ENCODE assay signal across 8 mouse cellular contexts in the genomic region with DNA sequence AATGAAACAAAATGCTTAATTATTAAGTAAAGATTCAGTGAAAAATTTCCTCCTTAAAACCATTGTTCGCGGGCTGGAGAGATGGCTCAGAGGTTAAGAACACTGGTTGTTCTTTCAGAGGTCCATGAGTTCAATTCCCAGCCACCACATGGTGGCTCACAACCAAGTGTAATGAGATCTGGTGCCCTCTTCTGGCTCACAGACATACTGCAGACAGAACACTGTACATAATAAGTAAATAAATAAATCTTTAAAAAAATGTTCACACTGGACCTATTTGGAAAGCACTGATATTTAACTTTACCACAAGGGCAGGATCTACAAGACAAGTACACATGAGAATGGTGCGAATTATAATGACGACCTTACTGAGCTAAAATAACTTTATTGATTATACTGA. TPM values are rescaled to one million over a fixed set of nuclear protein-coding genes. Genes with fewer than 3 reads are reported as not detected.
DNase-seq lines count a peak whose midpoint lies in the region; ATAC-seq and TF ChIP-seq lines count a peak whose summit lies in the region.

No protein-coding gene starts in this region.

- ATAC-seq in heart, embryonic 12.5 days (ENCODE audit: insufficient number of reproducible peaks, low FRiP score), result no peak
- no peak for ATAC-seq in embryonic facial prominence, embryonic 15.5 days (ENCODE audit: insufficient number of reproducible peaks, low FRiP score, low TSS enrichment, low read depth)
- ATAC-seq in intestine, embryonic 16.5 days, result no peak

- H3K27me3 ChIP-seq in heart, embryonic 12.5 days (replicated peaks), result no peaks in the 10 kb centered on the region
- no peaks in the 10 kb centered on the region for H3K27me3 ChIP-seq in MEL (ENCODE audit: control insufficient read depth in 1 of 2, insufficient read depth in 2 of 2, low read length in 2 of 2)
- H3K27me3 ChIP-seq in embryonic facial prominence, embryonic 15.5 days, result no peaks in the 10 kb centered on the region
- no peaks in the 10 kb centered on the region for H3K27me3 ChIP-seq in intestine, embryonic 16.5 days (replicated peaks; ENCODE audit: control insufficient read depth, insufficient read depth, low read length)

- H3K27ac ChIP-seq in heart, embryonic 12.5 days (ENCODE audit: poor library complexity, severe bottlenecking), result no peak overlapping the region
- no peak overlapping the region for H3K27ac ChIP-seq in MEL (ENCODE audit: control insufficient read depth, low read depth, low read length)
- no peak overlapping the region for H3K27ac ChIP-seq in embryonic facial prominence, embryonic 15.5 days (replicated peaks)
- H3K27ac ChIP-seq in intestine, embryonic 16.5 days (ENCODE audit: low read length), result no peak overlapping the region

- DNase-seq in heart, adult 8-10 months (ENCODE audit: low spot score), result no peak
- DNase-seq in MEL (ENCODE audit: low read depth, low spot score), result peak; percentile 80
- peak; percentile 20 for DNase-seq in lung, postnatal 25 days (ENCODE audit: low spot score)
- peak; percentile 57 for DNase-seq in thymus, postnatal 14 days
- no peak for DNase-seq in ovary, postnatal 36 days (ENCODE audit: low spot score)

- H3K36me3 ChIP-seq in heart, embryonic 12.5 days, result peaks cover 6% of the 10 kb centered on the region
- H3K36me3 ChIP-seq in MEL (ENCODE audit: control insufficient read depth in 1 of 2, insufficient read depth in 2 of 2, low read length in 2 of 2), result peaks cover 0 to 7% of the 10 kb centered on the region in 2 experiments; a peak in 2 of 4 replicates
- H3K36me3 ChIP-seq in embryonic facial prominence, embryonic 15.5 days, result no peaks in the 10 kb centered on the region
- 0 out of 2 replicates have a peak, but pooled peaks cover 2% of the 10 kb centered on the region for H3K36me3 ChIP-seq in intestine, embryonic 16.5 days (ENCODE audit: control insufficient read depth, insufficient read depth, low read length)

- H3K9me3 ChIP-seq in heart, embryonic 12.5 days (replicated peaks), result no peaks in the 10 kb centered on the region
- no peaks in the 10 kb centered on the region for H3K9me3 ChIP-seq in MEL (replicated peaks; ENCODE audit: insufficient read depth, low read length)
- H3K9me3 ChIP-seq in embryonic facial prominence, embryonic 15.5 days (replicated peaks), result no peaks in the 10 kb centered on the region
- H3K9me3 ChIP-seq in intestine, embryonic 16.5 days (ENCODE audit: control insufficient read depth, low read length), result no peaks in the 10 kb centered on the region

- TF ChIP-seq CTCF in MEL (IDR thresholded peaks at IDR 0.05 in 2 of 3, conservative IDR thresholded peaks at IDR 0.05 in 1 of 3; ENCODE audit: control insufficient read depth in 1 of 3, insufficient read depth in 1 of 3, low read depth in 2 of 3, low read length in 3 of 3, poor library complexity in 1 of 3, severe bottlenecking in 1 of 3), result peak; percentile 31 to 75 (median 37)

- no peak for TF ChIP-seq POLR2A in MEL (IDR thresholded peaks at IDR 0.05; ENCODE audit: control insufficient read depth in 1 of 2, insufficient read depth in 1 of 2, low read depth in 1 of 2, low read length in 2 of 2, poor library complexity in 1 of 2)

- H3K4me3 ChIP-seq in heart, embryonic 12.5 days, result peak overlapping the region; percentile 93
- H3K4me3 ChIP-seq in MEL (ENCODE audit: control insufficient read depth in 1 of 2, insufficient read depth in 1 of 2, low read depth in 2 of 2, low read length in 2 of 2), result peak overlapping the region; percentile 78 to 89
- H3K4me3 ChIP-seq in embryonic facial prominence, embryonic 15.5 days (replicated peaks), result peak overlapping the region; percentile 96
- H3K4me3 ChIP-seq in intestine, embryonic 16.5 days (ENCODE audit: low read length), result peak overlapping the region; percentile 65; the same call in 1 of the 2 replicates

- peaks cover 14% of the 10 kb centered on the region for H3K4me1 ChIP-seq in heart, embryonic 12.5 days (replicated peaks)
- H3K4me1 ChIP-seq in MEL (ENCODE audit: control insufficient read depth in 1 of 2, insufficient read depth in 2 of 2, low read length in 2 of 2), result peaks cover 0 to 7% of the 10 kb centered on the region in 2 experiments; a peak in 1 of 4 replicates
- H3K4me1 ChIP-seq in embryonic facial prominence, embryonic 15.5 days, result peaks cover 12% of the 10 kb centered on the region
- H3K4me1 ChIP-seq in intestine, embryonic 16.5 days (ENCODE audit: control insufficient read depth, insufficient read depth, low read length), result peaks cover 19% of the 10 kb centered on the region

- H3K79me2 ChIP-seq in MEL (ENCODE audit: control insufficient read depth, insufficient read depth, low read length, poor library complexity), result peaks cover 25% of the 10 kb centered on the region

- no peak; the same call in 1 of the 2 replicates for TF ChIP-seq RAD21 in MEL (IDR thresholded peaks at IDR 0.05; ENCODE audit: low read depth, low read length)

- no peak overlapping the region for H3K4me2 ChIP-seq in heart, embryonic 12.5 days
- peak overlapping the region; percentile 72 for H3K4me2 ChIP-seq in embryonic facial prominence, embryonic 15.5 days (replicated peaks)
- H3K4me2 ChIP-seq in intestine, embryonic 16.5 days (ENCODE audit: low read depth, low read length), result peak overlapping the region; percentile 68

- 37% methylated on average over 4 of the region's 4 CpGs for WGBS in heart, embryonic 12.5 days
- WGBS in embryonic facial prominence, embryonic 15.5 days, result 40% methylated on average over 4 of the region's 4 CpGs
- WGBS in intestine, embryonic 16.5 days, result 45% methylated on average over 4 of the region's 4 CpGs

- TF ChIP-seq EP300 in MEL (IDR thresholded peaks at IDR 0.05; ENCODE audit: low read depth in 1 of 2, low read length in 2 of 2), result no peak

- H3K9ac ChIP-seq in heart, embryonic 12.5 days, result no peak overlapping the region
- H3K9ac ChIP-seq in MEL (ENCODE audit: control insufficient read depth, low read depth, low read length, poor library complexity, severe bottlenecking), result peak overlapping the region; percentile 95
- no peak overlapping the region for H3K9ac ChIP-seq in embryonic facial prominence, embryonic 15.5 days
- no peak overlapping the region for H3K9ac ChIP-seq in intestine, embryonic 16.5 days (ENCODE audit: low read depth, low read length)

TF ChIP-seq in MEL, 35 proteins besides CTCF, POLR2A, EP300 and RAD21:
- TF ChIP-seq ELF1 (IDR thresholded peaks at IDR 0.05; ENCODE audit: low read depth, low read length) (no peak), CHD1 (IDR thresholded peaks at IDR 0.05; ENCODE audit: low read depth, low read length) (no peak), HCFC1 (IDR thresholded peaks at IDR 0.05; ENCODE audit: low read depth, low read length) (peak; percentile 48; the same call in 1 of the 2 replicates), NELFE (IDR thresholded peaks at IDR 0.05; ENCODE audit: low read depth, low read length) (no peak), SMC3 (IDR thresholded peaks at IDR 0.05; ENCODE audit: low read depth, low read length) (peak; percentile 31; the same call in 1 of the 2 replicates), ZNF384 (IDR thresholded peaks at IDR 0.05; ENCODE audit: low read depth, low read length) (peak; percentile 50; the same call in 1 of the 2 replicates), MYC (IDR thresholded peaks at IDR 0.05; ENCODE audit: low read depth, low read length) (peak; percentile 87), RCOR1 (IDR thresholded peaks at IDR 0.05; ENCODE audit: low read depth, low read length) (no peak; the same call in 1 of the 2 replicates), MAX (IDR thresholded peaks at IDR 0.05; ENCODE audit: low read length) (peak; percentile 30; the same call in 1 of the 2 replicates), TCF12 (IDR thresholded peaks at IDR 0.05; ENCODE audit: low read depth, low read length) (0 out of 2 replicates have a peak, but pooled peaks have one; percentile 19)

RNA-seq across cellular contexts. Expression of gene Suclg1, which starts 0.7 kb away (rescaled TPM):
- polyA plus RNA-seq in heart, embryonic 12.5 days (2016; fragmentation: Nextera tagmentation; extraction: Ambion mirVana), result 240 and 261 TPM in 2 replicates
- 100 to 1,000 TPM; 478 to 547 (median 493) TPM for total RNA-seq in heart, adult 8-10 months (2022)
- total RNA-seq in MEL (2012; rRNA removed), result 153 and 158 TPM in 2 replicates
- polyA plus RNA-seq in MEL (2012; ENCODE audit: insufficient read depth in 1 of 2, insufficient read length in 2 of 2, low read depth in 1 of 2, low replicate concordance in 2 of 2, missing spikeins in 1 of 2), result 100 to 1,000 TPM in 1 of 2 experiments, not detected in 1; 207 TPM
- 143 and 151 TPM in 2 replicates for polyA plus RNA-seq in embryonic facial prominence, embryonic 15.5 days (2015; fragmentation: Nextera tagmentation; extraction: Ambion mirVana)
- polyA plus RNA-seq in intestine, embryonic 16.5 days (2015; fragmentation: Nextera tagmentation; extraction: Ambion mirVana), result 371 and 392 TPM in 2 replicates

RNA-seq across cellular contexts. Expression of gene Dnah6, which starts 26.0 kb away (rescaled TPM):
- polyA plus RNA-seq in heart, embryonic 12.5 days (2016; fragmentation: Nextera tagmentation; extraction: Ambion mirVana), result 0.04 and 0.06 TPM in 2 replicates
- total RNA-seq in heart, adult 8-10 months (2022), result under 1 TPM; 0.03 to 0.14 (median 0.08) TPM
- total RNA-seq in MEL (2012; rRNA removed), result 0.03 TPM in 1 of 2 replicates, not detected in the other
- polyA plus RNA-seq in MEL (2012; ENCODE audit: insufficient read depth in 1 of 2, insufficient read length in 2 of 2, low read depth in 1 of 2, low replicate concordance in 2 of 2, missing spikeins in 1 of 2), result not detected
- polyA plus RNA-seq in embryonic facial prominence, embryonic 15.5 days (2015; fragmentation: Nextera tagmentation; extraction: Ambion mirVana), result 0.34 and 0.61 TPM in 2 replicates
- 0.04 and 0.05 TPM in 2 replicates for polyA plus RNA-seq in intestine, embryonic 16.5 days (2015; fragmentation: Nextera tagmentation; extraction: Ambion mirVana)

Comparison
In these comparisons a context has a peak if more than half of its experiments do, and no peak if none do; other contexts are left out.
1. DNase-seq: peak in MEL (single experiment), lung, postnatal 25 days (single experiment) and thymus, postnatal 14 days (single experiment); none in heart, adult 8-10 months (single experiment) and ovary, postnatal 36 days (single experiment).
2. Peak in every context shown above with its lines, with median percentiles within 50 percentile points of each other: H3K4me3 ChIP-seq.